Mouse (Mus musculus) effector memory CD4-positive, alpha-beta T cell, adult 7 months (primary cell): ENCODE results near the gene Neurl3. TPM values are rescaled to one million over a fixed set of nuclear protein-coding genes. Genes with fewer than 3 reads are reported as not detected.

Experiments
- polyA plus RNA-seq: library from polyadenylated mRNA; unstranded; fragments of 100-300 nt; shearing (Covaris generic); gene quantifications from one replicate; pipeline ENCODE4 v1.2.1, GENCODE M21; 2017

The Neurl3 gene
- polyA plus RNA-seq: 512 TPM

DNA sequence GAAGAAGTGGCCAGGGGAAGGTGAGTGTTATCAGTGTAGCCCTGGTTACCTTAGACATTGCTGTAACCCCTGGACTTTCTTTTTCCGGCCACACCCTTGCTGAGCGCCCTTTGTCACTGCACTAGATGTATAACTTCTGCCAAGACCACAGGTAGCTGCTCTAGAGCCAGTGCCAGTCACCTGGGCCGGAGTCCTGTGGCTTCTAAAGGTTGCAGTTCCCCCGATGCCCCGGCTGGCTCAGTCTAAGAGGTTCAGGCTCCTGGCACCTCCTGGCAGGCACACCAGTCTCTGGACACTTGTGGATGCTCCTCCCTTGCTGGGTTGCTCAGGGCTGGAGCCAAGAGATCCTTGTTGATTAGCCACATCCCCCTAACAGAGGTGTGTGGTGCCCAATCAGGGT lies at the start of gene Neurl3:
Gene Neurl3 (minus strand): TSS at position 225 of the 400 bp plus-strand sequence.

DNA sequence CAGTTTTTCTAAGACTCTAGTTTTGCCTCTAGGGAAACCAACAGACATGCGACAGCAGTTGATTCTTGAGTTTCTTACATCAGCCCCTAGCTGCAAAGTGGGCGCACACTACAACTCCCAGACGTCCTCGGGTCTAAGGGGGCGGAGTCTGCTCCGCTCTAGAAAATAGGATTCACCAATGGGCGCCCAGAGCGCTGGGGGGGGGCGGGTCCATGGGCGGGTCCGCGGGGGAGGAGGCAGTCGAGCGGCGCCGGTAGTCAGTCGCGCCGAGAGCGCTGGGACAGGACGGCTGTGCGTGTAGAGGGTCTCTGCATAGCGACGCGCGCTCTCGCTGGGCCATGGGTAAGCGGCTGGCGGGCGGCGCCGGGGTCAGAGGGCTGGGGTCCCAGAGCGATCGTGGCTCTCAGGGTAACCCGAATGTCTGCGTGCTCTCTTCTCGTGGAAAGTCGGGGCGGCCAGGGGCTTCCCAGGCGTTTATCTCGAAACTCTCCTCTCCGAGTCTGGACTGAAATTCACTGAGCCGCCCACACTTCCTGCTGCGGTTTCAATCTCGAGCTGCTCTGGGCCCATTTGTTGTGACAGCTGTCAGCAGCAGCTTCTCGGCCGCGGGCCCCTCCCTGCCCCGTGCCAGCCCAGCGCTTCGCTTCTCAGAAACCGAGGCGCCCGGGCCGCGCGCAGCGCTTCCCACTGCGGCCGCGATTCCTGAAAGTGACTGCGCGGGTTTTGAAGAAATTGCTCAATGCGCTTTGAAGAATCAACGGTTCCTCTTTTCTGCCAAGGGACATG lies 33.2 kb upstream of the Neurl3 start, which contains the start of gene Arid5a:
Gene Arid5a (plus strand): TSS at position 239 of the 786 bp plus-strand sequence.

DNA sequence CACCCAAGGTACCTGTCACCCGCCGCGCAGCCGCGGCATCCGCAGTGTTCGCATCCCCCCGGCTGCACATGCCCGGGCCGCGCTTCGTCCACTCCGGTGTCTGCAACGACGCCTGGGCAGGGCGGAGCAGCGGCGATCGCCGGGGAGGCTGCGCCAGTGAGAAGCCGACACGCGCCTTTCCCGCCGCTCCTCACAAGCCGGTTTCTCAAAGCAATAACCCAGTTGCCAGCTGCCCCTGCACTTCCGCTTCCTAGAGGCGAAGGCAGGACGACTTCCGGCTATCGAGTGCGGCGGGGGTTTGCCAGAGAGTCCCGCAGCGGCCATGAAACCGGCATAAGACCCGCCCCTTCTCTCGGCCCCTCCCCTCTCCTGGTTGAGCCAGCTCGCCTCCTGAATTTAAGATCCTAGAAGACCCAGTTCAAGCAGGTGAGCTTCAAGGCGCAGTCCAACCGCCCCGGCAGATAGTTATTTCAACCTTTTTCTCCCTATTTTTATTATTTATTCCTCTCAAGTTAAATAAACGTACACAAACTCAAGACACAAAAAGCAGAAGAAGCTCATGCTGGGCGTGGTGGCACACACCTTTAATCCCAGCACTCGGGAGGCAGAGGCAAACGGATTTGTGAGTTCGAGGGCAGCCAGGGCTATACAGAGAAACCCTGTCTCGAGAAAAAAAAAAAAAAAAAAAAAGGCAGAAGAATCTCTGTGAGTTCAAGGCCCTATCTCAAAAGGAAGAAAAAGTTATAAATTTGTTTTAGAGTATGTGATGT lies 30.2 kb downstream of the Neurl3 start, which contains the start of gene Uggt1:
Gene Uggt1 (minus strand): TSS at position 663 of the 770 bp plus-strand sequence.

Other genes starting within 250 kb of the Neurl3 start
- gene Hs6st1, start 206.3 kb downstream of the Neurl3 start, polyA plus RNA-seq: 18.8 TPM
- gene Uggt1, start 30.0 kb downstream of the Neurl3 start, polyA plus RNA-seq: 77.7 TPM
- gene Arid5a, start 33.1 kb upstream of the Neurl3 start, polyA plus RNA-seq: 674 TPM
- 65.8 TPM for gene Kansl3, start 94.5 kb upstream of the Neurl3 start, polyA plus RNA-seq
- gene Fer1l5, start 97.6 kb upstream of the Neurl3 start, polyA plus RNA-seq: 1.0 TPM
- gene Lman2l, start 170.6 kb upstream of the Neurl3 start, polyA plus RNA-seq: 23.5 TPM
- gene Cnnm4, start 196.9 kb upstream of the Neurl3 start, polyA plus RNA-seq: 6.1 TPM
- gene Cnnm3, start 237.2 kb upstream of the Neurl3 start, polyA plus RNA-seq: 25.3 TPM